Mouse (Mus musculus) WW6 (cell line): ENCODE measurements around the gene Tsr2.

ENCODE experiments used
- DNase-seq: peaks from one replicate; pipeline ENCODE4 v3.0.0-alpha.2; 2013; ENCODE audit warnings: low read depth, low spot score

Tsr2 gene

DNA sequence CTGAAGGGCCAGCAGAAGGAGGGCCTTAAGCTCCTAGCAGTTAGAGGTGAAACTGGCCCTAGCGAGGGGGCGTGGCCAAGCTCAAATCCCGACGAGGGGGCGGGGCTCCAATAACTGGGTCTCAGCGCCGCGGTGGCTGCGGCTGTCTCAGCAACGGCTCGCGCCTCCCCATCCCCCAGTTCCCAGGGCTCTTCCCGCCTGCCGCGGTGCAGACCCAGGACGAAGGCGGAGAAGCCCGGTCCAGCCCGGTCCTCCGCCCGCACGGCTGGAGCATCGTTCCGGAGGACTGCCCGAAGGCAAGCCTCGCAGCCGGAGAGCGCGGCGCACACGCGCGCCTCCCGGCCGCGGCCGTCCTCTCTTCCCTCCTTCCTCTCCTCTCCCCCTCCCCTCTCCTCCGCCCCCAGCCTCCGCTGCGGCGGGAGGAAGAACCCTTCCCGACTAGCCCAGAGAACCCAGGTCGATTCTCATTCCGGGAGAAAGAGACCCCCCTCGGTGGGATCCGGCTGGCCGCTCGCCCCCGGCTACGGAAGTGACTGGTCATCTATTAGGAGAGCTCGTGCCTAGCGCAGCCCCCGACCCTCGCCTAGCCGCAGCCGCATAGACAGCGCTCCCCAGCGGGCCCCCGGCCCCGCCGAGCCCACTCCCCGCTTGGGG lies 49.4 kb downstream of the Tsr2 start:
- DNase-seq, result peak; percentile 53

DNA sequence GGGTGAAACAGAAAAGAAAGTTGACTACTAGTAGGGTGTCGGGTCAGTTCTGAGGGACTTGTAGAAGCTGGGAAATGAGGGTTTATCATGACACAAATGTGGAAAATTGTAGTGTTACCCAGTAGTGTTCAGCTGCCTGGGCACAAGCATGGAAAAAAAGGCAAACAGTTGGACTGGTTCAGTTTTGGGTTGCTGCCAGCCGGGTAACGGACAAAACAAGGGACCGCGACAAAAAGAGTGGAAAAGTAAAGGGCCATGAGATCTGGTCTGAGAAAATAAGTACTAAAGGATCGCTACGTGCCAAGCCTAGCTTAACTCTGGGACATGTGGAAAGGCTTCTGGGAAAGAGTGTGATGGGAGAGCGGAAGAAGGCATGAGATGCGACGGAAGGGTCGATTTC lies 50.0 kb downstream of the Tsr2 start:
- no peak for DNase-seq

DNA sequence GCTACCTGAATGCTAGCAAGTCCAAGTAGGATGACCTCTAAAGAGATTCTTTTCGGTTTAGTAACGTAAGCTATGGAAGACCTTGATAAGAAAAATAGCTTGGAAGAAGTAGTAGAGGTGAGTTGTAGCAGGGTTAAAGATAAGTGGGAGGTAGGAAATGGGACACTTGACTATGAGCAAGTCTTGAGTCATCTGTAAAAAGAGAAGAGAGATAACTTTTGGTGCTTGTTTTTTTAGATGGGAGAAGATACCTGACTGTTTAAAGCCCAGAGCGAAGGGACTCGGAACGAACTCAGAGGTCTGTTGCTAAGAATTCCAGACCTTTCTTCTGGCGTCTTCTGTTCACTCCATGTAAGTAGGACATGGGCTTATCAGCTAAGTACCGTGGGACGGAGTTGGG lies 50.5 kb downstream of the Tsr2 start, which contains the start of gene Fgd1:
Gene Fgd1 (plus strand): TSS at position 301 of the 400 bp plus-strand sequence.
- DNase-seq, result no peak

DNA sequence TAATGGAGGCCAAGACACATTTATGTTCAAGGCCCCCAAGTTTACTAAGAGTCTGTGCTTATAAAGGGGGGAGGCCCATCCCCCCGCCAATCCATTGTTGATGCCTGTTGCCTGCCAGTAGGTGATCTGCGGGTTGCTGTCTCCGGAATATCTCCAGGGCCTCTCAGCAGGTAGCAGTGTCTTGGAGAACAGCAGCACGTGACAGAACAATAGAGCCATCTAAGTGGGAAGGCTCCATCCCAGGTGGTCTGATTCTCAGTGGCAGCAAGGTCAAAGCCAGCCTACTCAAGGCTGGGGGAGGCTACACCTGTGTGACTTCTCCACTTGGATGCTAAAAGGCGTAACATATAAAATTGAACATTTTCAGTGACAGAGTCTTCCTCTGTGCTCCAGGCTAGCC lies 55.1 kb downstream of the Tsr2 start:
- peak; percentile 38 for DNase-seq
